Mouse (Mus musculus) forebrain, embryonic 10.5 days (tissue): ENCODE data around the gene Tubg1. TPM values are rescaled to one million over a fixed set of nuclear protein-coding genes. Genes with fewer than 3 reads are reported as not detected.

ENCODE experiments used
- DNase-seq: peaks from one replicate; pipeline ENCODE4 v3.0.0-alpha.2; 2017; ENCODE audit warnings: low spot score; ENCODE audit errors: extremely low spot score
- H3K27ac ChIP-seq: fragments of 300-500 bp; sonication (generic); 2 replicates; pipeline ENCODE4 v1.5.1; 2016; ENCODE audit warnings: mild to moderate bottlenecking
- H3K27me3 ChIP-seq: fragments of 300-500 bp; sonication (generic); 2 replicates; pipeline ENCODE4 v1.6.1; 2016; ENCODE audit warnings: mild to moderate bottlenecking; ENCODE audit not compliant: poor library complexity, severe bottlenecking
- H3K36me3 ChIP-seq: fragments of 300-500 bp; sonication (generic); replicated peaks from 2 replicates; pipeline ENCODE4 v1.6.1; 2016; ENCODE audit warnings: mild to moderate bottlenecking, moderate library complexity
- H3K4me1 ChIP-seq: fragments of 300-500 bp; sonication (generic); 2 replicates; pipeline ENCODE4 v1.6.1; 2016
- H3K4me3 ChIP-seq: fragments of 300-500 bp; sonication (generic); 2 replicates; pipeline ENCODE4 v1.5.1; 2016; ENCODE audit warnings: mild to moderate bottlenecking, moderate library complexity
- H3K9me3 ChIP-seq: fragments of 300-500 bp; sonication (generic); 2 replicates; pipeline ENCODE4 v1.6.1; 2016; ENCODE audit warnings: mild to moderate bottlenecking, moderate library complexity
- WGBS: fragments of 180-500 bp; shearing (Covaris S2); methylation state at CpG from one replicate; pipeline ENCODE4 v1.1.7; 2016; 5-methylcytosine and 5-hydroxymethylcytosine counted together
- polyA plus RNA-seq: library from polyadenylated mRNA; unstranded; fragments of >200 nt; fragmentation: Nextera tagmentation; extraction: Ambion mirVana; gene quantifications from 2 replicates; pipeline ENCODE4 v1.2.1, GENCODE M21; 2016

Tubg1 gene
- polyA plus RNA-seq, 1 experiment from 2014 or later: 143 TPM

- DNase-seq: peak; percentile 9
- peaks cover 12% of the 10 kb centered on the region for H3K27me3 ChIP-seq
- whole genome bisulfite sequencing: 91% methylated on average over 18 of the region's 18 CpGs
- H3K36me3 ChIP-seq: peaks cover 47% of the 10 kb centered on the region
- peaks cover 60% of the 10 kb centered on the region for H3K4me1 ChIP-seq
- no peak overlapping the region for H3K27ac ChIP-seq
- peak overlapping the region; percentile 93; the same call in 1 of the 2 replicates for H3K4me3 ChIP-seq
- H3K9me3 ChIP-seq: no peaks in the 10 kb centered on the region
Measured at GRCm38 (mm10) chr11:101085617-101086322, 34.0 kb upstream of the Tubg1 start.

GRCm38 (mm10) chr11:101086323-101086674 is 33.4 kb upstream of the Tubg1 start:
- Histone ChIP-seq H3K4me3 (peak overlapping the region; percentile 93), H3K27me3 (peaks cover 7% of the 10 kb centered on the region), H3K27ac (peak overlapping the region; percentile 90), H3K4me1 (peaks cover 60% of the 10 kb centered on the region), H3K36me3 (peaks cover 52% of the 10 kb centered on the region), H3K9me3 (no peaks in the 10 kb centered on the region)
- 82% methylated on average over 6 of the region's 6 CpGs for WGBS
- no peak for DNase-seq

GRCm38 (mm10) chr11:101086756-101087681 is 32.7 kb upstream of the Tubg1 start, which contains the start of gene Mlx:
Mlx (plus strand) TSS chr11:101087277.
- Histone ChIP-seq H3K9me3 (no peaks in the 10 kb centered on the region), H3K27me3 (no peaks in the 10 kb centered on the region), H3K27ac (peak within 1 kb of the TSS; percentile 90), H3K4me1 (peaks cover 54% of the 10 kb centered on the region), H3K4me3 (peak within 1 kb of the TSS; percentile 93), H3K36me3 (peaks cover 59% of the 10 kb centered on the region)
- 2% methylated on average over 52 of the region's 52 CpGs for WGBS
- DNase-seq: peak; percentile 92

DNA sequence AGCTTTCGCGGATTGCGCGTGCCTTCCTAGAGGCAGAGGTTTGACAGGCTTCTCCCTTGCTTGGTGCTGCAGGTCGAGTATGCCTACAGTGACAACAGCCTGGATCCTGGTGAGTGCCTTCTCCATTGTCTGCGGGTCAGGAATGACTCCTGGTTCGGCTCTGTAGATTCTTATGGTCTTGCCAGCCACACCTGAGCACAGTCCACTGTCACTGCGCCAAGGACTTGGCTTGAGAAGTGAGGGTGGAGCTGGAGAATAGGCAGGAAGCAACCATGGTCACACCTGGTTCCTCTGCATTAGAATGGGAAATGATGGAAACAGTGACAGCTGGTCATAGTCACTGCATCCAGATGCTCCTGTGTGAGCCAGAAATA is 32.1 kb upstream of the Tubg1 start:
- 9% methylated on average over 8 of the region's 8 CpGs for WGBS
- DNase-seq: no peak
- Histone ChIP-seq H3K36me3 (peaks cover 66% of the 10 kb centered on the region), H3K4me1 (peaks cover 54% of the 10 kb centered on the region), H3K27me3 (no peaks in the 10 kb centered on the region), H3K27ac (peak overlapping the region; percentile 90), H3K9me3 (no peaks in the 10 kb centered on the region), H3K4me3 (peak overlapping the region; percentile 93)

- no peak overlapping the region for H3K27ac ChIP-seq
- H3K4me3 ChIP-seq: no peak overlapping the region
- no peak for DNase-seq
- H3K36me3 ChIP-seq: peaks cover 69% of the 10 kb centered on the region
- H3K4me1 ChIP-seq: peaks cover 56% of the 10 kb centered on the region
- WGBS: 90% methylated on average over 1 of the region's 1 CpGs
- H3K9me3 ChIP-seq: no peaks in the 10 kb centered on the region
- no peaks in the 10 kb centered on the region for H3K27me3 ChIP-seq
Measured at GRCm38 (mm10) chr11:101089931-101090330, 29.8 kb upstream of the Tubg1 start.

- Histone ChIP-seq H3K27me3 (no peaks in the 10 kb centered on the region), H3K36me3 (peaks cover 75% of the 10 kb centered on the region), H3K4me1 (peaks cover 31% of the 10 kb centered on the region), H3K4me3 (peak overlapping the region; percentile 78), H3K9me3 (no peaks in the 10 kb centered on the region), H3K27ac (peak overlapping the region; percentile 91)
- no peak for DNase-seq
- under 1% methylated on average over 18 of the region's 18 CpGs for WGBS
Measured at GRCm38 (mm10) chr11:101094930-101095313, 24.8 kb upstream of the Tubg1 start.

- peaks cover 31% of the 10 kb centered on the region for H3K4me1 ChIP-seq
- under 1% methylated on average over 43 of the region's 43 CpGs for WGBS
- peak within 1 kb of the TSS; percentile 78 for H3K4me3 ChIP-seq
- no peaks in the 10 kb centered on the region for H3K9me3 ChIP-seq
- peaks cover 75% of the 10 kb centered on the region for H3K36me3 ChIP-seq
- peak; percentile 95 for DNase-seq
- no peaks in the 10 kb centered on the region for H3K27me3 ChIP-seq
- H3K27ac ChIP-seq: peak within 1 kb of the TSS; percentile 91
Measured at GRCm38 (mm10) chr11:101095314-101096024, 24.3 kb upstream of the Tubg1 start, which contains the start of gene Psmc3ip. Psmc3ip (minus strand) TSS chr11:101095436.

DNA sequence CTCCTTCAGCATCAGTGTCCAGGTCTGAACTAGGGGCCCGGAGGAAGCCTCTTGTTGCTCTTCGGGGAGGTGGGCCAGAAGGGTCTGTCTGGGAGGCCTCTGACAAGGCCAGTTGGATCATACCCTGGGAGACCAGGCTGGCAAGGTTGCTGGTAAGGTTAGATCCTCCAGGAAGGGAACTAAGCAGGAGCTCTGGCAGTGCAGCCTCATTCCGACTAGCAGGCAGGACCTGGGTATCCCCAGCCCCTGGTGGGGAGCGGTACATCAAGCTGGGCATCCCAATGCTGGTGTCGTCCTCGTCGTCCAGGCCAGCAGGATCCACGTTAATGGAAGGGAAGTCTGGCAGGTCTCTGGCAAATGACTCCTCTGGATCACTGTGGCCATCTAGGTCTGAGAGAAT is 21.5 kb upstream of the Tubg1 start:
- 89% methylated on average over 8 of the region's 8 CpGs for WGBS

DNA sequence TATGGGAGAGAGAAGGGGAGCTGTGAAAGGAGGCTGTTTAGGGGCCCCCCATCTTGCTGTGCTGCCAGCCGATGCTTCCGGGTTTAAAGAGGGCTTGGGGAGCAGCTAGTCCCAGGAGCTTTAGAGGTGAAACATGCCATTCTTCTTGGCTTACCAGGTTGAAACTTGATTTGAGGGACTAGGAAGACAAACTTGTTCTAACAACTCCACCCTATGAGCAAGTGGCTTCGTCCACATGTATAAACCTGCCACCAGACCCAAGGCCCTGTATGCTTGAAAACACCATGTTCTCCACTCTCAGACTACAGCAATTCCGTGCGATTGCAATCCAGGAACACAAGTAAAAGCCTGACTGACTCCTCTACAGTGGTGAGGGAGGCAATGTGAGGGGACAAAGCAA is 16.7 kb upstream of the Tubg1 start:
- Histone ChIP-seq H3K27me3 (no peaks in the 10 kb centered on the region), H3K4me3 (no peak overlapping the region), H3K4me1 (no peaks in the 10 kb centered on the region), H3K9me3 (no peaks in the 10 kb centered on the region), H3K36me3 (peaks cover 78% of the 10 kb centered on the region), H3K27ac (no peak overlapping the region)
- 91% methylated on average over 5 of the region's 5 CpGs for WGBS
- no peak for DNase-seq

More for the DNA sequence above, 21.5 kb upstream of the Tubg1 start:
- Histone ChIP-seq H3K36me3 (peaks cover 71% of the 10 kb centered on the region), H3K27me3 (no peaks in the 10 kb centered on the region), H3K4me3 (no peak overlapping the region), H3K27ac (no peak overlapping the region), H3K4me1 (peaks cover 24% of the 10 kb centered on the region), H3K9me3 (no peaks in the 10 kb centered on the region)
- no peak for DNase-seq

- DNase-seq: no peak
- 88% methylated on average over 4 of the region's 4 CpGs for WGBS
- Histone ChIP-seq H3K9me3 (no peaks in the 10 kb centered on the region), H3K4me1 (no peaks in the 10 kb centered on the region), H3K36me3 (peaks cover 40% of the 10 kb centered on the region), H3K27me3 (no peaks in the 10 kb centered on the region), H3K27ac (no peak overlapping the region), H3K4me3 (no peak overlapping the region)
Measured at GRCm38 (mm10) chr11:101109351-101109750, 10.4 kb upstream of the Tubg1 start.

- H3K4me3 ChIP-seq: no peak overlapping the region
- peaks cover 33% of the 10 kb centered on the region for H3K36me3 ChIP-seq
- no peak for DNase-seq
- no peaks in the 10 kb centered on the region for H3K9me3 ChIP-seq
- peaks cover 5% of the 10 kb centered on the region for H3K4me1 ChIP-seq
- no peak overlapping the region for H3K27ac ChIP-seq
- no peaks in the 10 kb centered on the region for H3K27me3 ChIP-seq
- WGBS: 71% methylated on average over 5 of the region's 5 CpGs
Measured at GRCm38 (mm10) chr11:101110708-101111107, 9.0 kb upstream of the Tubg1 start.

DNA sequence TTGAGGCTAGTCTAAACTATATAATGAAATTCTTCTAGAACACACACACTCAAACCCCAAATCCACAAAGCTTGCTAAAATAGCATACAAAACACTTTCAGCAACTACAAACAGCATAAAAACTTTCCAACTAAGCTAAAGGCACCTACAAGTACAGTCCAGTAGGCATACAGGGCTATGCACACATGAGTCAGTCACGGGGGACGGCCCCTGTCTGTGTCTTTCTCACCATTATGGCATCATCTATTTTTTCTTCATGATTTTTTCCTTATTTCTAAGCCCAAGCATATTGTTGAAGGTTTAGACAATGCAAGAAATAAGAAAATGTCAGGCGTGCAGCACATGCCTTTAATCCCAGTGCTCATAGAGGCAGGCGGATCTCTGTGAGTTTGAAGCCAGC is 8.6 kb upstream of the Tubg1 start:
- Histone ChIP-seq H3K4me3 (no peak overlapping the region), H3K27me3 (no peaks in the 10 kb centered on the region), H3K4me1 (peaks cover 10% of the 10 kb centered on the region), H3K27ac (no peak overlapping the region), H3K9me3 (no peaks in the 10 kb centered on the region), H3K36me3 (peaks cover 33% of the 10 kb centered on the region)
- no peak for DNase-seq
- 97% methylated on average over 4 of the region's 4 CpGs for WGBS
